Comparison of ENCODE assay signal across 8 mouse cellular contexts in genomic region chr19:37078064-37078463, GRCm38 (mm10).
DNase-seq lines count a peak whose midpoint lies in the region; ATAC-seq and TF ChIP-seq lines count a peak whose summit lies in the region.

No protein-coding gene starts in this region.

- no peak for TF ChIP-seq CTCF in kidney, postnatal 0 days (IDR thresholded peaks at IDR 0.05; ENCODE audit: low read depth)

- no peaks in the 10 kb centered on the region for H3K36me3 ChIP-seq in kidney, postnatal 0 days (ENCODE audit: insufficient read depth, low read length)
- no peaks in the 10 kb centered on the region for H3K36me3 ChIP-seq in forebrain, embryonic 13.5 days (ENCODE audit: poor library complexity, severe bottlenecking)
- H3K36me3 ChIP-seq in hindbrain, embryonic 16.5 days (ENCODE audit: control insufficient read depth, insufficient read depth, low read length), result no peaks in the 10 kb centered on the region

- no peaks in the 10 kb centered on the region for H3K27me3 ChIP-seq in kidney, postnatal 0 days (ENCODE audit: insufficient read depth, low read length)
- H3K27me3 ChIP-seq in forebrain, embryonic 13.5 days, result no peaks in the 10 kb centered on the region
- H3K27me3 ChIP-seq in hindbrain, embryonic 16.5 days (replicated peaks; ENCODE audit: control insufficient read depth, insufficient read depth, low read length), result no peaks in the 10 kb centered on the region

- no peaks in the 10 kb centered on the region for H3K9me3 ChIP-seq in kidney, postnatal 0 days (replicated peaks; ENCODE audit: low read length)
- H3K9me3 ChIP-seq in forebrain, embryonic 13.5 days (replicated peaks), result no peaks in the 10 kb centered on the region
- H3K9me3 ChIP-seq in hindbrain, embryonic 16.5 days (ENCODE audit: control insufficient read depth, low read length), result no peaks in the 10 kb centered on the region

- peak; percentile 57 for DNase-seq in layer of hippocampus, adult 11-12 months (ENCODE audit: low spot score)
- no peak for DNase-seq in layer of hippocampus, postnatal 14 days (ENCODE audit: low spot score in 2 of 2)
- DNase-seq in adipocyte (ENCODE audit: low spot score), result peak; percentile 80
- DNase-seq in cerebellum, postnatal 25 days, result peak; percentile 73 to 75
- no peak for DNase-seq in kidney, postnatal 0 days (ENCODE audit: low spot score)
- DNase-seq in testis, postnatal 14 days (ENCODE audit: low spot score), result no peak

- no peak overlapping the region for H3K27ac ChIP-seq in kidney, postnatal 0 days
- no peak overlapping the region for H3K27ac ChIP-seq in forebrain, embryonic 13.5 days
- H3K27ac ChIP-seq in hindbrain, embryonic 16.5 days (ENCODE audit: low read depth, low read length), result no peak overlapping the region

- ATAC-seq in kidney, postnatal 0 days (replicated peaks; ENCODE audit: low FRiP score, low read depth), result peak; percentile 54
- ATAC-seq in forebrain, embryonic 13.5 days, result no peak
- ATAC-seq in hindbrain, embryonic 16.5 days, result no peak; the same call in 1 of the 2 replicates

- 30% methylated on average over 4 of the region's 4 CpGs for WGBS in kidney, postnatal 0 days
- WGBS in forebrain, embryonic 13.5 days, result 65% methylated on average over 4 of the region's 4 CpGs
- WGBS in hindbrain, embryonic 16.5 days, result 60% methylated on average over 4 of the region's 4 CpGs

- H3K4me3 ChIP-seq in kidney, postnatal 0 days (replicated peaks; ENCODE audit: low read depth, low read length), result no peak overlapping the region
- no peak overlapping the region for H3K4me3 ChIP-seq in forebrain, embryonic 13.5 days
- H3K4me3 ChIP-seq in hindbrain, embryonic 16.5 days (ENCODE audit: low read length), result no peak overlapping the region

- no peak overlapping the region for H3K9ac ChIP-seq in kidney, postnatal 0 days (ENCODE audit: low read depth, low read length)
- no peak overlapping the region for H3K9ac ChIP-seq in forebrain, embryonic 13.5 days
- H3K9ac ChIP-seq in hindbrain, embryonic 16.5 days (ENCODE audit: low read depth, low read length), result no peak overlapping the region

- no peak overlapping the region for H3K4me2 ChIP-seq in kidney, postnatal 0 days (ENCODE audit: low read length)
- H3K4me2 ChIP-seq in forebrain, embryonic 13.5 days, result no peak overlapping the region
- no peak overlapping the region for H3K4me2 ChIP-seq in hindbrain, embryonic 16.5 days (ENCODE audit: low read length)

- H3K4me1 ChIP-seq in kidney, postnatal 0 days (replicated peaks; ENCODE audit: insufficient read depth, low read length), result no peaks in the 10 kb centered on the region
- no peaks in the 10 kb centered on the region for H3K4me1 ChIP-seq in forebrain, embryonic 13.5 days
- no peaks in the 10 kb centered on the region for H3K4me1 ChIP-seq in hindbrain, embryonic 16.5 days (ENCODE audit: control insufficient read depth, insufficient read depth, low read depth, low read length)

Comparison
In these comparisons a context has a peak if more than half of its experiments do, and no peak if none do; other contexts are left out.
1. DNase-seq: peak in layer of hippocampus, adult 11-12 months (single experiment), adipocyte (single experiment) and cerebellum, postnatal 25 days (2 of 2); none in layer of hippocampus, postnatal 14 days (0 of 2), kidney, postnatal 0 days (single experiment) and testis, postnatal 14 days (single experiment).